Mouse (Mus musculus): ENCODE measurements around the gene Peg12.

DNA sequence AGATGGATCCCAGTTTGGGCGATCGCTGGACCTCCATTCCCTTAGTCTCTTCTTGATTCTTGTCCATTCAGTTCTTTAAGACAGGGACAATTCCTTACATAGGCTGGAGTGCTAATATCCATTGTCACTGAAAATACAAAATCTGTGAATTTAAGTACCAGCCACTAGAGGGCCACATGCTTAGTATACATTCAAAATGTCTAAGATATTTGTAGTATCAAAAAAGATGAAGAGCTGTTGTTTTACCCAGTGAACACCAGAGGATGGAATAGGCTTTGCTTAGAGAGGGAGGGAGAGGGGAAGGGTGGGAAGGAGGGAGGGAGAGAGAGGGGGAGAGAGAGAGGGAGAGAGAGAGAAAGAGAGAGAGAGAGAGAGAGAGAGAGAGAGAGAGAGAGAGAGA, 27.9 kb downstream of the Peg12 start:
- TF ChIP-seq CTCF (IDR thresholded peaks at IDR 0.05; ENCODE audit: low read depth), result no peak
- TF ChIP-seq EP300 (IDR thresholded peaks at IDR 0.05; ENCODE audit: low read depth), result no peak

Measured in liver, embryonic 14.5 days (tissue).